Mouse (Mus musculus) adrenal gland, postnatal 36 days (tissue): ENCODE results near the gene Kcne1. TPM values are rescaled to one million over a fixed set of nuclear protein-coding genes. Genes with fewer than 3 reads are reported as not detected.
A peak's percentile ranks its signal among the peaks of the same experiment; 100 is the strongest.

Experiments used
- DNase-seq, 2 experiments: peaks; one replicate each; pipeline ENCODE4 v3.0.0; 2021; ENCODE audit warnings: mixed read lengths in 1 of 2
- long read RNA-seq, 2 experiments: library from polyadenylated mRNA; stranded (forward); transcript quantifications; one replicate each; pipeline ENCODE4 v2.0.0; 2021; ENCODE audit warnings: borderline sequencing depth in 2 of 2
- total RNA-seq, 2 experiments: library from RNA; stranded (reverse); gene quantifications; 2 replicates each; pipeline ENCODE4 v1.2.3; 2021

The Kcne1 gene
- total RNA-seq, result not detected
- long read RNA-seq, experiment 1, result 0 reads
- long read RNA-seq, experiment 2, result 0 reads

DNA sequence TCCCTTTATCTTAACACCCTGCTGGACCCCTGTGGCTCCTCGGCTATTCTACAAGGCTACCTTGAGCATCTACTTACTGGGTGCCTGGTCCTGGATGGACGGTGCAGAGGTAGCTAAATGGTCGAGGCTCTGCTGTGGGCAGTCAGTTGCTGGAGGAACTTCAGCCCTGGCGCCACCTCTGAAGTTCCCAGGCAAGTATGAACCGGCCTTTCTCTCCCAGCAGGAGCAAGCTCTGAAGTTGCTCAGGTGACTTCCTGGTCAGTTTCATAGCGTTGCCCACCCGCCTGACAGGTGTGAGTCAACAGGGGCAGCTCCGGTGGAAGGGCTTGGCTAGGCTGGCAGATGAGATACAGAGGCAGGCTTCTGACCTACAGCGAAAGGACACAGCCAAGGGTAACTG, at the start of gene Kcne1:
Gene Kcne1, minus strand, starts transcription at position 240 of the 400 bp plus-strand sequence.
- DNase-seq, result no peak

DNA sequence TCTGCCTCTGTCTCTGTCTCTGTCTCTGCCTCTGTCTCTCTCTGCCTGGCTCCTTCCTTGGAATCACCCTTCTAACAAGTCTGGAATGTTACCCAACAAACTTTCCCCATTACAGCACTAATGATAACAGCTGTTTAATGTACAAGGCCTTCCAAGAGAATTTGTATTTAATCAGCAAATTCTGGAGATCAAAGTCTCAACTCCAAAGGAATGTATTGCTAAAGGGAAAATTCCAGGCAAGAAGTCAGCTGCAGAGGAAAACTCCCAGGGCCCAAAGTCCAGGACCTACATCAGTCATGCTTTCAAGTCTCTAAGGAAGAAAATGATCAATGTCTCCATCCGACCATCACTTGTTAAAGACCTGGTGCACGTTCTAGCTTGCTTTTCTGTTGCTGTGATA, 48.6 kb upstream of the Kcne1 start:
- no peak for DNase-seq

DNA sequence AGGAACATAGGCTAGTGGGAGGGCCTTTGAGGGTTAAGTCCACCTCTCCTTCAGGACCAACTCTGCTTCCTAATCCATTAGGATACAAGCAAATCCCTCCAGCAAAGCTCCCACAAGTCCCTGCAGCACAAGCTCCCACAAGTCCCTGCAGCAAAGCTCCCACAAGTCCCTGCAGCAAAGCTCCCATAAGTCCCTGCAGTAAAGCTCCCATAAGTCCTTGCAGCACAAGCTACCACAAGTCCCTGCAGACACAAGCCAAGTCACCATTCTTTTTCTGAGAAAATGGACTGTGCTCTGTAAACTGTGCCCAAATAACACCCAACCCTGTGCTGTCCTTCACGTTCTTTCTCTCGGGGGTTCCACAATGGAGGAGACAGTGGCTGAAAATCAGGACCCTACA, 44.9 kb upstream of the Kcne1 start:
- DNase-seq, result no peak

DNA sequence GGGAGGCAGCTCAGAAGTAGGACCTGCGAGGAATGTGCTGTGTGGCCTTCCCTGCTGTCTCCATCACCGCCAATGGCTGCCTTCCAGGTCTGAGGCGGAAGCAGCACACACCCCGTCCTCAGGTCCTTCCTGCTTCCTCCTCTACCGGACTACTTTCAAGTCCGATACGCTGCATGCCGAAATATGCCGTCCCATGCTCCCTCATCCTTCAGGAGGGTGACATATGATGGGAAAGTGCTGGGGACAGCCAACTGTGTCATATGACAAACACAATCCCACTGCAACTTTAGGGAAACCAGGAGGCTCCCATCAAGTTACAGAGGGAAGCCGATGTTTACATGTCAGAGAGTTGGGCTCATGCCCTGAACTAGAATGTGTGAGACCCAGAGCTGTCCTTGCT, 43.8 kb upstream of the Kcne1 start:
- peak in 1 of 2 experiments; percentile 41 for DNase-seq

DNA sequence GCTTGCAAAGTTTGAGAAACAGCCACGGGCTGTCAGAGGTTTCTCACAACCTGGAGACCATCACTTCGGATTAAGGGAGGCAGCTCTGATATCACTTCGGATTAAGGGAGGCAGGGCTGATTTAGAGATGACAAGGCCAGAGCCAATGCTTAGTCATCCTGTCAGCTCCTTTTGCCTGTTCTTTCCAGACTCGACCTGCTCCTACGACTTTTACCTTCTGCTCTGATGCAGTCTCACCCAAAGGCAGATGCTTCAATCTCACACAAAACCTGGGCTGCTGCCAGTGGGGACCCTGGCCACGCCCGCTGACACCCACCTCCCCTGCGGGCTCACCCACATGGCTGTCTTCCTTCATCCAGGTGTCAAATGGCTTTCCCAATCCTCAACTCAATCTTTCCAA, 42.9 kb upstream of the Kcne1 start:
- peak in 1 of 2 experiments; percentile 37 for DNase-seq

DNA sequence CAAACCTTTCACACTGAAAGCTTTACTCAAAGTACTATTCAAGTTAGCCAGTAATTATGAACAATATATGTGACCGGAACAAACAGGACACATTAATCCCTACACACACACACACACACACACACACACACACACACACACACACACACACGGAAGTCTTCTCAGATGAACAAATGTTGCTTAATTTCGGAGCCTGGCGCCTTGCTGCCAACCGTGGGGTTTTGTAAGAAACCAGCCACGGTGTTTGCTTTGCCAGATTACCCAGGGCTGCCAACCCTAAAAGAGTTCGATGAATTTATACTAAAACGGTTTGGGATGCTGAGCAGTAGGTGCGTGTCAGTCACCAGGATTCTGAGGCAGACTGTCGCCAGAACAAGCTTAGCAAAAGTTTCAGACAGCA, 41.9 kb upstream of the Kcne1 start:
- DNase-seq, result no peak

DNA sequence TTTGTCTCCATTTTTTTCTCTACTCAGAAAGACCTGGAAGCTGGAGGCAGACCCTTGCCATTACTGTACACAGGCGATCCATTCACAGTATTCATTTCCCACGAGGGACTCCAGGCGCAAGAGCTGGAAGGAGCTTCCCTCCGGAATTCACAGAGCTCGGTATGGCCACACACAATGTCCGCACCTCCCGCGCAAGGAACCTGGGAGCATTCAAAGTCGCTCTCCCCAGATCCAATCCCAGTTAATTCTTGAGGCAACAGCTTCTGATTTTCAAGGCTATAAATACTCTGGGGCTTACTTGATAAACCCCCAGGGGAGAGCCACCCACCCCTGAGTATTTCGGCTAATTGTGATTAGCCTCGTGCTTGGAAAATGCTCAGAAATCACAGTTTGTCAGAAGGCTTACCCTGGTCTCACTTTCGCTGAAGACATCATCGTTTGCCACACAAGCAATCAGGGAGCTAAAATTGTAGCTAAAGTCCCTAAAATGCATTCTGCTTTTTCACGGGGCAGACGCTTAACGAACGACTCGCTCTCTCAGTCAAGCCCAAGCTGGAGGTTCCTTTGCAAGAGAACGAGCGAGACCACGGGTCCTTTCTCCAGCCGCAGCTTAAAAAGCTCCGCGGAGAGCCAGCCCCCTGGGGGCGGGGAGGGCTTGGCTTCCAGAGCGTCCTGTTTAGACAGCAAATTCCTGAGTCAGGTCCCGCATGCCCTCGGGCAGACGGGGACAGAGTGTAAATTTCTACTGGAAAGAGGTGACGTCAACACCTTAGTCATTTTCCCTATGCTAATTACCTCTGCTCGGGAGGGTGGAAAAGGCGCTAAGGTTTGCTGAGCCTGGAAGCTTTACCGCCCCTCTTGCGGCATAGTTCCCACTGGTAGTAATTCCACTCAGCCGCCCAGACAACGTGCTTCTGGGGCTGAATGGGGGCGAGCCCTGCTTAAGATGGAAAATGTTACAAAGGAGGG, 40.5 kb upstream of the Kcne1 start:
- DNase-seq, result peak; percentile 89 to 92

DNA sequence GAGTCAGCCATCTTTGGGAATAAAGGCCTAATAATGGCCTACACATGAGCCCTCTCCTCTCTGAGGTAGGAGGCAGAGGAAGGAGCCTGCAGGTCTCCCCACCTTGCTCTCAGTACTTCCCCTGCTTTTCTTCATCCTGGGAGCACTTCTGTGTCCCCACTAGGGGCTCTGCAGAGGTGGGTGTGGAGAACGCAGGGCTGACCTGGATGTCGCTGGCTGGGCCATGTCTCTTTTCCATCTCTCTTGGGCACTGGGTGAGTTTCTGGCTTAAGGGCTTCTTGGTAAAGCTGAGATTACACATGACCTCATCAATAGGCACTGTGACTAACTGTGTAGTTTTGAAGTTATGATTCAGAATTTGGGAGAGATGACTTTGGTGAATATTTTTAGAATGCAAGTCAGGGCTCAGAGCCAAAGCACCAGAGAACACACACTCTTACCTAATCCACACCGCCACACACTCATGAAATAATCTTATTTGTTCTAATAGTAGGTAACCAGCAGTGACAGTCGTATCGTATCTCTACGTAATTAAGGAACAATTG, 39.4 kb upstream of the Kcne1 start:
- peak; percentile 28 to 62 for DNase-seq

DNA sequence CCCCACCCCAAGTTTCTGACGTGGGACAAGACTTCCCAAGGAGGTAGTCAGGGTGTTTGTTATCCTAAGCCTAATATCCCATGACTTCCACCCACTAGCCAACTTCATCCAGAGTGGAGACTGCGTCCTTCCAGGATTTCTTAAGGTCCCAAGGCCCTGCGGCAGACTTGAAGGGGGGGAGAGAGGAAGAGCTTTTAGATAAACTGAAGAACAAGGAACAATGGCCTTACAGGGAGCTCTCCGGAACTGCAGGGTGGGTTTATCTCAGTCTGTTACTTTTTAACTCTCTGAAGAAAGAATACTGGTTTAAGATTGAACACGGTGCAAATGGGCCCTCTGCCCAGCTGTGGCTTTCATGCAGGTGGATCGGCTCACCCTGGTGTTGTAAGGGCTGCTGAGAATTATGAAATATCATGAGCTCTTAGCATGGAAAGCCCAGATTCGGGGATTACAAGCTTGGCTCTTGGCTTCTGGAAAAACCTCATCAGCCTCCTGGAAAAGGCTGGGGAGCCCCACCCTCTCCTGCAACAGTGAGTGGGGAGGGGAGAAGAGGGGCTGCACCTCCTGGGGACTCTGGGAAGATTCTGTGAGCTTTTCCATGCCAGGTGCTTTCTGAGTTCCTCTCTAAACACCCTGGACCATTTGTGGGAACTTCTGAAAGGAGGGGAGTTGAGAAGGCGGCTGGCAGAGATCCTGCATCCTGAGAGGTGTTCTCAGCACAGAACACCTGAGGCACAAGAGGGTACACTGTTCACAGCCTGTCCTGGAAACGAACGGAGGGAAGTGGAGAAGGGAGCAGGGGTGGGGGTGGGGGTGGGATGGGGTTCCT, 38.7 kb upstream of the Kcne1 start:
- no peak for DNase-seq

DNA sequence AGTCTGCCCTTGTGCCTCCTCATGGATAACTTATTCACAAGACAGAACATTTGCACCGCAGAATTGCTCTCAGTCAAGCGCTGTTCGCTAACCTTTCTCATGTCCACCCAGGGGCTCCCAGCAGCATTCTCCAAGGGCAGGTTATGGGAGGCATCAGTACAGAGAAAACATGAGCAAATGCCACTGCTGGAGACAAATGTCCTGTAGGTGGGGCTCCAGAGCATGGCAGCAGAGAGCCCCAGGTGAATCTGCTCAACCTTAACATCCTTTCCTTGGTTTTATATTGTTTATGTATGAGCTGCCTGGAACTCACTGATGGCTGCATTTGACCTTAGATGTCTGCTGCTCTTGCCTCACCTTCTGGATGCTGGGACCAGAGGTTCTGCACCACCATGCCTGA, 34.5 kb upstream of the Kcne1 start:
- no peak for DNase-seq

DNA sequence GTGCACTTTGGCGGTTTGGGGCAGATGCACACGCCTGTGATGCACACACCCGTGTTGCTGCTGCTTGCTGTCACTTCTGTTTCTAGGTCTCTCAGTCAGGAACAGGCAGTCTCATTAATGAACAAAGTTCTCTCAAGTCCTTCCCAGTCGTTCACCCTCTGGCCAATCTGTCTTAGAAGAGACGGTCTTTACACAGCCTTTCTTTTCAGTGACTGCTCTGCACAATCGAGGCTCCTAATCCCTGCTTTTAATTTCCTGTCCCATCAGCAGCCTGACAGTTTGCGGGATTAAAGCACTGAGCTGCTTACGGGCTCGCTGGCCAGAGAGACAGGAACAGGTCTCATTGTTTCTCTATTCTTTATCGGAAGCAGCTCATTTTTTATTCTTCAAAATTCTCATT, 28.4 kb upstream of the Kcne1 start:
- no peak for DNase-seq

DNA sequence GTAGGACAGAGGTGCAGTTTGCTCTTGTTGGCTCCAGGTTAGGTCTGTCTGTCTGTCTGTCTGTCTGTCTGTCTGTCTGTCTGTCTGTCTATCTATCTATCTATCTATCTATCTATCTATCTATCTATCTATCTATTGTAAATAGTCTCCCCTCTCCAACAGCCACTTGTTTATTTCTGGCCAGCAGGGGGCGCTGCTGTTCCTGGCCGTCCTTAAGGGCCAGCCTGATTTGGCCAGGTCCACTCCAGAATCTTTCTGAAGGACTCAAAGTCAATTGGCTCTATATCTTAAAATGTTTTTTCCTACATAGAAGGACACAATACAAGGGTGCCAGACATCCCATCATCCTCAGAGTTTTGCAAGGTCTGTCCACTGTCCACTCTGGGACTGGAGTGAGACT, 25.8 kb upstream of the Kcne1 start:
- DNase-seq, result peak; percentile 84 to 88

DNA sequence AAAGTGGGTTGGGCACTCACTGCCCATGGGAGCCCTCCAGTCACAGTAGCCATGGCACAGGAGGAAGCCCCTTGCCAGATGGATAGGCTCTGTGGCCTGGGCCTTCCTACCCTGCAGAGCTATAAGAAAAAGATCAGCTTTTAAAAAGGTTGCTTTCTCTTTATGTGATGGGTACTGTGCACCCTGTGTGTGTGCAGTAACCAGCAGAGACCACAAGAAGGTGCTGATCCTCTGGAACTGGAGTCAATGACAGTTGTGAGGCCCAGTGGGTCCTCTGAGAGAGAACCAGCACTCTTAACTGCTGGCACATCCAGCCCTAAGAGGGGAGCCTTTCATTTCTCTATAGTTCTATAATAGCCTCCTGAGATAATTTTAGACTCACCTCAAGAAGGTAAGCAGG, 24.1 kb upstream of the Kcne1 start:
- no peak for DNase-seq

DNA sequence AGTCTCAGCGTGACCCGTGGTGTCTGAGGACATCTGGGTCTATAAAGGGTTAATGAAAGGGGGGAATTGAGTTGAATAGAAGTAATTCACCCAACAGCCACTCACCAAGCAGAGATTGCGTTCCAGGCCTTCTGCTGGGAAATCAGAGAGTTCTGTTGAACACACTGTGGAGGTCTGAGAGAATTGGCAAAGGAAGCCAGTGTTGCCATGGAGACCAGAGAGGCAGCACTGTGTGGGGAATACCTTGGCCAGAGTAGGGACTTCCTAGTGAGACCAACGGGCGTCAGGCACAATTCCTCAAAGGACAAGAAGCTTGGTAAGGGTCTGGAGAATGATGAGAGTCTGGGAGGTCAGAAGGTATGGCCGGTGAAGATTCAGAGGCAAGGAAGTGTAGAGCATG, 23.2 kb upstream of the Kcne1 start:
- peak in 1 of 2 experiments; percentile 28 for DNase-seq

DNA sequence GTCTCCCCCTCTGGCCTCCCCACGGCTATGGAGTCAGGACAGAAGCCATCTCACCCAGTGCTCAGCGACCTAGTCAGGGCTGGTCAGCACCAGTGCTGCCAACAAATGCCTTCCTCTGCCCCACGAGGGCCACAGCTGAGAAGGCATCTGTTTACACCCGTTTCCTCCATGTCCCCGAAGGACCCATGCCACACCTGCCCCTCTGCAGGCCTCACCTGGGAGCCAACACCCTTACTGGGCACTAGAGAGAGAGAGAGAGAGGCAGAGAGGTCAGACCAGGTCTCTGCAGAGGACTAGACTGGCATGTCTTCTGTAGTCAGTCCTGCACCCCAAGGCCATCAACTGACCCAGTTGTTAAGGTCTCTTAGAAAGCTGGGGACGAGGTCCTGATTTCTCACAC, 21.8 kb upstream of the Kcne1 start:
- DNase-seq, result no peak

DNA sequence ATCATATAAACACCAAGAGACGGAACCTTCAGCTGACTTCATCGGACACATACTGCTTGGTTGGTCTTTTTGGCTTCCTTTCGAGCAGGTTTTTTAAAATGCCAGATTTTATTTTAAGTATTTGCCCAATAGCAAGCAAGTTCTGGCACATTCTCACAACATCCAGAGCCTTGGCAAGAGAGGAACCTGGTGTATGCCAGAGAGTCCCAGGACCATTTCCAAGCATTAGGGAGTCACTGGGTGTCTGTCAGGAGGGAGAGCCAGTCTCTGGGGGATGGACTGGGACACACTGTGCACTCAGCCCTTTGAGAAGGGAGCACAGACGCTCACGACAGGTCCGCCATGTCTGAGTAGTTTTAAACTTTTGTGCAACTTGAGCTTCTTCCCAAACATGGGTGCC, 17.7 kb upstream of the Kcne1 start:
- DNase-seq, result no peak

DNA sequence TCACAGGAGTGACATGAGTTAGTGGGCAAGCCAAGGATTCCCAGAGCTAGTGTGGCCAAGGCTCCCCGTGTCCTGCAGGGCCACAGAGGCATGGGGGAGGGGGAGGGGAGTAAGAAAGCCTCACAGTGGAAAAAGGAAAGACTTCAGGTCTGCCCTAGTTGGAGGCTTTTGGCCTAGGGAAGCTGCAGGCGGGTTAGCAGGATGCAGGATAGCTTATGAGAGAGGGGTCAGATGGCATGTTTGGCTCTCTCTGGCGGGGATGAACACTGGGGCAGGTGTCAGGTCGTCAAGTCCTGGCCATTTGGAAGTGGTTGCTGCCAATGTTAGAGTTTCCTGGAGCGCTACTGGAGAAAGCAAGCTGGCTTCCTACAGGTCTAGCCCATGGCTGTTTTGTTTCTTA, 12.4 kb upstream of the Kcne1 start:
- no peak for DNase-seq

DNA sequence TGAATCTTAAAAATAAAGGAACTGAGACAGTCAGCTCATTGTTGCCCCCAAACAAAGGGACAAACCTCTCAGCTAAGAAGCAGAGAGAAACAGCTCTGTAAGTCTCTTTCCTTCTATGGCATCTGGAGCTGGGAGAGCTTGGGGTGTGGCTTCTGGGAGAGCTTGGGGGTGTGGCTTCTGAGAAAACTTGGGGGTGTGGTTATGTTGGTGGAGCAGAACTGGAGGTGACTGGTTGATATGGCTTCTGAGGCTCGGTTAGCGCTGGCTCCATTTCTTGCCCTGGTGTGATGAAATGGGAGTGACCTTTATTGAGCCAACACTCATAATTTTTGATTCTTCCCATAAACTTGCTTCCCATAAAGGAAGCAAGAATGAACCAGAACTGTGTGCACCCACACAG, 10.0 kb upstream of the Kcne1 start:
- DNase-seq, result peak; percentile 40 to 42

DNA sequence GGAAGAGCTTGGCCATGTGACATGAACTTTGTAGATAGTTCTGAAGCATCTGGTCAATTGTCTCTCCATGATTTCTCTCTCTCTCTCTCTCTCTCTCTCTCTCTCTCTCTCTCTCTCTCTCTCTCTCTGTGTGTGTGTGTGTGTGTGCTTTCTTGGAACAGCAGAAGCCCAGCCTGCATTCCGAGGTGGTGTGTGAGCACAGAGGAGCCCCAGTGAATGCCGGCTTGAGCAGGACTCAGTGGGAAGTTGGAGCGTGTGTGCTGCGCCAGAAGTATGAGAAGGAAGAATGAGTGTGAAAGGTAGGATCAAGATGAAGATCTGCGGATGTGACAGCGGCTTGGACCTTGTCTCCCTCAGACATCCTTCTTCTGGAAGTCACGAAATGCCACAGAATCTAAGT, 6.2 kb upstream of the Kcne1 start:
- no peak for DNase-seq

DNA sequence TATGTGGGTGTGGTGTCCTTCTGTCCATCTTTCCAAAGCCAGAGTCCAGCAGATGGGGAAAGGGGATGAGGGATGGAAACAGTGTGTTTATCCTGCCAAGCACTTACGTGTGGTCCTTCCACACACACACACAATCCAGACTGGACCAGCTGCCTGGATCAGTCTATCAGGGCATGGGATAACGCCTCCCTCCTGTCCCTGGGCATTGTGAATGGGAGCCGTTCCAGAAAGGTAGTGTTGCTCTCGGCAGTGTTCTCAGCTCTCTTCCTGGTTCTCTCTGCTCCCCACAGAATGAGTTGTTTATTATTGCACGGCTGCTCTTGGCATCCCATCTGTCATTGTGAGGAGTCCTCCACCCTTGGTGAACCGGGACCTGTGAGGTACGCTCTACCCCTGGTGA, 1.4 kb upstream of the Kcne1 start:
- no peak for DNase-seq

DNA sequence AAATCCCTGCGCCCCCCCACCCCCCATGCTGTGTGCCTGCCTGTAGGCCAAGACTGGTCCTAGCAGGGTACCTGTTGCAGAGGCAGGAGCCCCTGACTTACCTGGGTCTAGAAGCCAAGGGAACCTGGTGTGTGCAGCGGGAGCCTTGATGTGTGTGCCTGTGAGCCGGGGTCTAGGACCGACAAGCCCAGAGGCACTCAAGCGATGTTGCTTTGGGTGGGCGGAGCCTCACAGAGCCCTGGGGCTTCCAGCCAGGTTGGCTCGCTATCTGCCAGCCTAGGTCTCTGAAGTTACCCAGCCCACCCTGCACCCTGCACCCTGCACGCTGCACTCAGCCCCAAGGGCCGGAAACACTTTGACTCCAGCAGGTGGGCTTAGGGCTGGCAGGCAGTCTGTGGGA, 534 bp downstream of the Kcne1 start:
- DNase-seq, result no peak

DNA sequence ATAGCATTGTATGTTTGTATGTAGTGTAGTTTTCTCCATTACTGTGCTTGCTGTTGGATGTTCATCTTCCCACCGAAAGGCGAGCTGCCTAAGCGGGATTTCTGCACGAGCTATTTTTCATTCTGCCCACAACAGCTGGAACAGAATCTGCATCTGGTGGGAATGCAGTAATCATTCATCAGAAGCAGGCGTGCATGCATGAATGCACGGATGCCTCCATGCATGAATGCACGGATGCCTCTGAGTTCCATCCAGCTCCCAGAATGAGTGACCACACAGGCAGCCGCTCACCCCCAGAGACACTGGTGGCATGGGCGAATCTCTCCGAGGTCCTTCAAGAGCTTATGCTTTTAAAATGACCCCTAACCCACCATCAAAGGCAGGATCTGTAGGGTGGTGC, 1.7 kb downstream of the Kcne1 start:
- no peak for DNase-seq

DNA sequence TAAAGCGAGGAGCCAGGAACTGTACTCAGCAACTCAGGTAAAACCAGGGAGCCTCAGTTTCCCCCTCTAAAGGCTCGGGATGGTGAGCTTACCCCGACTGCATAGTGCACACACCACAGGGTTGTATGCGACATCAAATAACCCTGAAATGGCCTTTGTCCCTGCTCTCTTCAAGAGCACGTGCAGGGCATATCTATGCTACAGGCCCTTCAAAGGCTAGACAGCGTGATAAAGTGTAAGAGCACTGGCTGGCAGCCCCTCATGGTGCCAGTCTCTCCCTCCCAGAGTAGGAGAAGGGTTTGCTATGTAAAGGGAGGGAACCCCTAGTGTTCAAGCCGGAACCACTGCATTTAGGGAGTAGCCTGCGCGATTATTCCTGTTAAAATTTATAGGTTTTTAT, 2.2 kb downstream of the Kcne1 start:
- no peak for DNase-seq
